Comparison of ENCODE assay signal across 7 mouse cellular contexts in genomic region chr8:120644663-120645062, GRCm38 (mm10). TPM values are rescaled to one million over a fixed set of nuclear protein-coding genes. Genes with fewer than 3 reads are reported as not detected.
DNase-seq lines count a peak whose midpoint lies in the region; TF ChIP-seq lines count a peak whose summit lies in the region.

No protein-coding gene starts in this region.

- intact Hi-C loops in left cerebral cortex, adult 2 months (cut with DNase I) = loop anchor here (1.0 kb wide), 1 partner anchor 24 kb away; no protein-coding TSS in a partner anchor

- no peak overlapping the region for H3K4me3 ChIP-seq in left cerebral cortex, adult 2 months

- H3K27ac ChIP-seq in left cerebral cortex, adult 2 months = no peak overlapping the region; the same call in 1 of the 2 replicates

- TF ChIP-seq CTCF in left cerebral cortex, adult 2 months (IDR thresholded peaks at IDR 0.05) = no peak

- DNase-seq in urinary bladder, adult 2 months (ENCODE audit: low spot score) = peak; percentile 52
- no peak for DNase-seq in urinary bladder, postnatal 25 days (ENCODE audit: low spot score)
- DNase-seq in cerebellum, adult 18-20 months = peak; percentile 56 to 57
- DNase-seq in heart, adult 8-10 months (ENCODE audit: low spot score) = peak; percentile 62
- DNase-seq in left cerebral cortex, adult 2 months (ENCODE audit: extremely low spot score in 1 of 2, low spot score in 2 of 2) = peak; percentile 63 to 75
- peak; percentile 79 for DNase-seq in ovary, postnatal 36 days (ENCODE audit: low spot score)
- DNase-seq in spleen, adult 12 weeks (ENCODE audit: low spot score) = no peak

RNA-seq across cellular contexts. Expression of gene 1190005I06Rik, which starts 2.8 kb away (rescaled TPM):
- polyA plus RNA-seq in urinary bladder, adult 2 months (2012; rRNA removed) = 8.9 and 10.3 TPM in 2 replicates
- total RNA-seq in heart, adult 8-10 months (2022) = 1 to 10 TPM; 3.0 to 5.7 (median 4.3) TPM
- total RNA-seq in left cerebral cortex, adult 2 months (2021) = 10 to 100 TPM; 11.3 to 11.5 TPM

RNA-seq across cellular contexts. Expression of gene Gm27021, which starts 23.2 kb away (rescaled TPM):
- 0.12 and 0.23 TPM in 2 replicates for polyA plus RNA-seq in urinary bladder, adult 2 months (2012; rRNA removed)
- total RNA-seq in heart, adult 8-10 months (2022) = not detected
- 1 to 10 TPM in 1 of 2 experiments, not detected in 1; 1.5 TPM for total RNA-seq in left cerebral cortex, adult 2 months (2021)

RNA-seq across cellular contexts. Expression of gene Cox4i1, which starts 23.4 kb away (rescaled TPM):
- 1,248 and 1,469 TPM in 2 replicates for polyA plus RNA-seq in urinary bladder, adult 2 months (2012; rRNA removed)
- total RNA-seq in heart, adult 8-10 months (2022) = 1,000 to 10,000 TPM; 4,385 to 5,037 (median 4,791) TPM
- 1,000 to 10,000 TPM; 1,050 to 1,086 TPM for total RNA-seq in left cerebral cortex, adult 2 months (2021)

RNA-seq across cellular contexts. Expression of gene Emc8, which starts 23.7 kb away (rescaled TPM):
- 49.6 and 57.6 TPM in 2 replicates for polyA plus RNA-seq in urinary bladder, adult 2 months (2012; rRNA removed)
- 10 to 100 TPM; 44.3 to 57.6 (median 46.7) TPM for total RNA-seq in heart, adult 8-10 months (2022)
- 10 to 100 TPM; 68.1 to 81.2 TPM for total RNA-seq in left cerebral cortex, adult 2 months (2021)

RNA-seq across cellular contexts. Expression of gene Gins2, which starts 55.6 kb away (rescaled TPM):
- polyA plus RNA-seq in urinary bladder, adult 2 months (2012; rRNA removed) = 4.0 and 6.4 TPM in 2 replicates
- total RNA-seq in heart, adult 8-10 months (2022) = 1 to 10 TPM in 3 of 4 experiments, under 1 TPM in 1; 0.98 to 1.7 (median 1.7) TPM
- 1 to 10 TPM; 1.0 to 2.9 TPM for total RNA-seq in left cerebral cortex, adult 2 months (2021)

Comparison
In these comparisons a context has a peak if more than half of its experiments do, and no peak if none do; other contexts are left out.
1. DNase-seq: peak in urinary bladder, adult 2 months (single experiment), cerebellum, adult 18-20 months (2 of 2), heart, adult 8-10 months (single experiment), left cerebral cortex, adult 2 months (2 of 2) and ovary, postnatal 36 days (single experiment); none in urinary bladder, postnatal 25 days (single experiment) and spleen, adult 12 weeks (single experiment).
2. RNA of gene Cox4i1, which starts 23.4 kb away (total RNA-seq): 4,385 to 5,037 TPM in heart, adult 8-10 months; 1,050 to 1,086 TPM in left cerebral cortex, adult 2 months; every median in the first group is over 4 times any median in the second.